Mouse (Mus musculus) myocyte (in vitro differentiated cells): ENCODE measurements around the gene 4933430I17Rik.

Source experiments
- MAX ChIP-seq: IDR thresholded peaks from one replicate; pipeline ENCODE4 v1.6.1; 2011; ENCODE audit warnings: low read depth, mild to moderate bottlenecking, control low read depth
- MYOD1 ChIP-seq, 3 experiments: IDR thresholded peaks; one replicate each; pipeline ENCODE4 v1.6.1; 2011; ENCODE audit warnings: control low read depth in 2 of 3, low read depth in 2 of 3, mild to moderate bottlenecking in 2 of 3, moderate library complexity in 1 of 3; ENCODE audit not compliant: insufficient read length in 2 of 3, control insufficient read depth in 1 of 3
- MYOG ChIP-seq, 3 experiments: IDR thresholded peaks; one replicate each; pipeline ENCODE4 v1.6.1; 2011; ENCODE audit warnings: control low read depth in 2 of 3, low read depth in 2 of 3, mild to moderate bottlenecking in 2 of 3; ENCODE audit not compliant: insufficient read length in 2 of 3, control insufficient read depth in 1 of 3, insufficient read depth in 1 of 3
- POLR2A ChIP-seq: IDR thresholded peaks from one replicate; pipeline ENCODE4 v1.6.1; 2011; ENCODE audit warnings: low read depth, mild to moderate bottlenecking, control low read depth, moderate library complexity; ENCODE audit not compliant: insufficient read length
- POLR2AphosphoS2 ChIP-seq: IDR thresholded peaks from one replicate; pipeline ENCODE4 v1.6.1; 2011; ENCODE audit warnings: low read depth, control low read depth; ENCODE audit not compliant: insufficient read length
- TCF12 ChIP-seq: IDR thresholded peaks from one replicate; pipeline ENCODE4 v1.6.1; 2011; ENCODE audit warnings: mild to moderate bottlenecking, control low read depth; ENCODE audit not compliant: poor library complexity, insufficient read depth, severe bottlenecking
- TCF3 ChIP-seq: IDR thresholded peaks from one replicate; pipeline ENCODE4 v1.6.1; 2011; ENCODE audit warnings: low read depth, control low read depth; ENCODE audit not compliant: insufficient read length

DNA sequence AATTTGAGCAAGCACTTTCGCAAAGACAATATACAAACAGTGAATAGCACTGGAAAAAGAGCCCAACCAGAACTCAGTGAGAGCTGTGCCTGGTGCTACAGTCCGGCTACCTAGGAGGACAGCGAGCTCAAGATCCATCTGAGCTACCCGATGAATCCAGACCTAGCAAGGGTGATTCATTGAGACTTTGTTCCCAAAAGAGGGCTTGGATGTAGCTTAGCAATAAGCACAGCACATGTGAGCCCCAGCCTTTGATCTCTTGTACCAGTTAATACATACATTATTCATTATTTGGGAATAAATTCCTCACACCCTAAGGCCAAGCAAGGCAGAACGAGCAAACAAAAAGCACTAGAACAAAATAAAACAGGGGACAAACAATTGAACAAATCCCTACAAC lies 69.3 kb downstream of the 4933430I17Rik start:
- TF ChIP-seq POLR2A (no peak), MYOD1 (IDR thresholded peaks at IDR 0.05; ENCODE audit: control insufficient read depth in 1 of 3, insufficient read length in 2 of 3, low read depth in 2 of 3) (no peak), POLR2AphosphoS2 (no peak), MAX (no peak), TCF3 (no peak), MYOG (IDR thresholded peaks at IDR 0.05; ENCODE audit: control insufficient read depth in 1 of 3, insufficient read depth in 1 of 3, insufficient read length in 2 of 3, low read depth in 2 of 3) (no peak), TCF12 (no peak)
